Comparison of ENCODE assay signal across 18 mouse cellular contexts in genomic region chr5:26171662-26172384, GRCm38 (mm10). TPM values are rescaled to one million over a fixed set of nuclear protein-coding genes. Genes with fewer than 3 reads are reported as not detected.
"Had no signal": no experiment of that assay in that cellular context is flagged by ENCODE, and none has a peak within 500 bp of the region (broad histone marks: within the 10 kb centered on the region; RNA-seq: fewer than 3 reads in every experiment).

No protein-coding gene starts in this region.

- H3K4me2 ChIP-seq: kidney, embryonic 15.5 days; limb, embryonic 13.5 days; midbrain, embryonic 15.5 days had no signal

- H3K27me3 ChIP-seq: kidney, embryonic 15.5 days; limb, embryonic 13.5 days; midbrain, embryonic 15.5 days had no signal

- H3K36me3 ChIP-seq: kidney, embryonic 15.5 days; limb, embryonic 13.5 days; midbrain, embryonic 10.5 days; midbrain, embryonic 15.5 days had no signal

- H3K9ac ChIP-seq: kidney, embryonic 15.5 days; limb, embryonic 13.5 days; liver, embryonic 14.5 days; midbrain, embryonic 15.5 days had no signal

- ATAC-seq: midbrain, embryonic 15.5 days had no signal

- DNase-seq: kidney, adult 2 months; kidney, postnatal 14 days; left cerebral cortex, postnatal 4 days; lung, adult 18-20 months; thymus, postnatal 4 days had no signal

- H3K4me3 ChIP-seq: kidney, embryonic 15.5 days; limb, embryonic 13.5 days; midbrain, embryonic 10.5 days; midbrain, embryonic 15.5 days had no signal

- H3K4me1 ChIP-seq: kidney, embryonic 15.5 days; limb, embryonic 13.5 days; midbrain, embryonic 10.5 days; midbrain, embryonic 15.5 days had no signal

- H3K27ac ChIP-seq: kidney, embryonic 15.5 days; limb, embryonic 13.5 days; liver, embryonic 14.5 days; midbrain, embryonic 10.5 days; midbrain, embryonic 15.5 days; stomach, postnatal 0 days had no signal

- H3K9me3 ChIP-seq: kidney, embryonic 15.5 days; limb, embryonic 13.5 days; midbrain, embryonic 10.5 days; midbrain, embryonic 15.5 days had no signal

RNA-seq across cellular contexts. Expression of gene Gm10220, which starts 50.6 kb away (rescaled TPM):
- total RNA-seq: layer of hippocampus, adult 8-10 months; layer of hippocampus, postnatal 14 days; left cerebral cortex, adult 18-20 months; left cerebral cortex, postnatal 10 days; left cerebral cortex, postnatal 4 days; liver, adult 2 months had no signal
- polyA plus RNA-seq: kidney, adult 2 months; kidney, embryonic 15.5 days; large intestine, adult 2 months; liver, adult 2 months; liver, embryonic 14.5 days; lung, embryonic 16.5 days; midbrain, embryonic 10.5 days had no signal
